Mouse (Mus musculus) embryonic facial prominence, embryonic 14.5 days (tissue): ENCODE measurements at regions not wholly inside any gene's neighbourhood (a gene's known extent, or its start where the extent isn't known, plus 50 kb on each side); places are given as distances from the start of the nearest gene placed in this dataset.

ENCODE experiments used
- ATAC-seq: fragments of 200-750 bp; cut with Nextera tagmentation; 2 replicates; pipeline ENCODE4 v1.8.0; 2017; ENCODE audit warnings: low read depth, moderate number of reproducible peaks, moderate TSS enrichment
- DNase-seq: peaks from one replicate; pipeline ENCODE4 v3.0.0-alpha.2; 2015; ENCODE audit warnings: low spot score
- H3K27ac ChIP-seq: fragments of 300-500 bp; sonication (generic); replicated peaks from 2 replicates; pipeline ENCODE4 v1.5.1; 2014; ENCODE audit warnings: low read depth, mild to moderate bottlenecking, low read length, moderate library complexity
- H3K27me3 ChIP-seq: fragments of 300-500 bp; sonication (generic); replicated peaks from 2 replicates; pipeline ENCODE4 v1.6.1; 2014; ENCODE audit warnings: low read length; ENCODE audit not compliant: control insufficient read depth, insufficient read depth
- H3K36me3 ChIP-seq: fragments of 300-500 bp; sonication (generic); 2 replicates; pipeline ENCODE4 v1.6.1; 2014; ENCODE audit warnings: low read length, mixed read lengths; ENCODE audit not compliant: control insufficient read depth, insufficient read depth
- H3K4me1 ChIP-seq: fragments of 300-500 bp; sonication (generic); 2 replicates; pipeline ENCODE4 v1.6.1; 2014; ENCODE audit warnings: antibody characterized with exemption, low read length; ENCODE audit not compliant: control insufficient read depth, insufficient read depth
- H3K4me2 ChIP-seq: fragments of 300-500 bp; sonication (generic); 2 replicates; pipeline ENCODE4 v1.6.1; 2014; ENCODE audit warnings: low read depth, mild to moderate bottlenecking, low read length, moderate library complexity, mixed read lengths
- H3K4me3 ChIP-seq: fragments of 300-500 bp; sonication (generic); 2 replicates; pipeline ENCODE4 v1.5.1; 2014; ENCODE audit warnings: low read depth, mild to moderate bottlenecking, low read length
- H3K9ac ChIP-seq: fragments of 300-500 bp; sonication (generic); 2 replicates; pipeline ENCODE4 v1.6.1; 2014; ENCODE audit warnings: low read depth, mild to moderate bottlenecking, low read length, moderate library complexity, mixed read lengths
- H3K9me3 ChIP-seq: fragments of 300-500 bp; sonication (generic); 2 replicates; pipeline ENCODE4 v1.6.1; 2016; ENCODE audit warnings: low read length; ENCODE audit not compliant: control insufficient read depth
- WGBS: fragments of 180-500 bp; shearing (Covaris S2); extraction: QIAGEN DNeasy Blood & Tissue Kit; methylation state at CpG from one replicate; pipeline ENCODE4 v1.1.7; 2014; 5-methylcytosine and 5-hydroxymethylcytosine counted together

DNA sequence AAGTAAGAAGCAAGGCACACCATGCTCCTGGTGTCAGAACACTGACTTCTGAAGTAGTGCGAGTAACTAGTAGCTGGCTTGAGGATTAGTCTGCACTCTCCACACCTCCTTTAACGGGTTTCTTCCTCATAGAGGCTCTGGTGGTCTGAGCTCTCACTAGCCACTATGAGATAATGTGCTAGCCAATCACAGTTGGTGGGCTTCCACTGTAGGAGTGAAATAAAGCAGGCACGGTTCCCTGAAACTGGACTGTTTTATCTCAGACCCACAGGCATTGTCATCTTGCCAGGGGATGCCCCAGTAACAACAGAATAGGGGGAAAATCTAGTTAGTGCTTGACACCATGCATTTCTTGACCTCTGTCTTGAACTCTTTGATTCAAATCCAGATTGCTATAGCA is 118.3 kb downstream of the Nfkbiz start:
- Histone ChIP-seq H3K27ac (no peak overlapping the region), H3K9ac (no peak overlapping the region), H3K4me1 (no peaks in the 10 kb centered on the region), H3K9me3 (no peaks in the 10 kb centered on the region), H3K27me3 (no peaks in the 10 kb centered on the region), H3K4me2 (no peak overlapping the region), H3K4me3 (no peak overlapping the region), H3K36me3 (no peaks in the 10 kb centered on the region)
- ATAC-seq (no peak), DNase-seq (no peak)
- 69% methylated on average over 3 of the region's 3 CpGs for WGBS

DNA sequence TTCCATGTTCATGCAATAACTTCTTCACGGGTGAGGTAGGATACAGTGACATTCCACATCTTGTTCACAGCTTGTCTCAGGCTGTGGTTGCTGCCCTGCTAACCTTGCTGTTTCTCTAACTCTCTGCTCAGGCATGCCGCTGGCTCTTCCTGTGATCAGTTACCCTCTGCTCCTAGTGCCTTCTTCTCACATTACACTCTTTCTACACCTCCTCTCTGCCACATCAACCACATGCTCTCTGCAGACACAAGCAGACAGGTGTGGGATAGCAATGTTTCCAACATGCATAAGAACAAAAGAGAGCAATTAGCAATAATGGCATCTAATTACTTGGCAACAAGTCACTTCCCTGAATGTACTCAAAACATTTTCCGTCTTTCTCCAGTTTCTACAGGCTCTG is 128.7 kb downstream of the Nfkbiz start:
- 23% methylated on average over 3 of the region's 3 CpGs for WGBS
- Histone ChIP-seq H3K4me3 (no peak overlapping the region), H3K9me3 (no peaks in the 10 kb centered on the region), H3K9ac (no peak overlapping the region), H3K27ac (no peak overlapping the region), H3K4me2 (no peak overlapping the region), H3K4me1 (no peaks in the 10 kb centered on the region), H3K36me3 (no peaks in the 10 kb centered on the region), H3K27me3 (no peaks in the 10 kb centered on the region)
- DNase-seq (peak; percentile 27), ATAC-seq (peak; percentile 77; the same call in 1 of the 2 replicates)

DNA sequence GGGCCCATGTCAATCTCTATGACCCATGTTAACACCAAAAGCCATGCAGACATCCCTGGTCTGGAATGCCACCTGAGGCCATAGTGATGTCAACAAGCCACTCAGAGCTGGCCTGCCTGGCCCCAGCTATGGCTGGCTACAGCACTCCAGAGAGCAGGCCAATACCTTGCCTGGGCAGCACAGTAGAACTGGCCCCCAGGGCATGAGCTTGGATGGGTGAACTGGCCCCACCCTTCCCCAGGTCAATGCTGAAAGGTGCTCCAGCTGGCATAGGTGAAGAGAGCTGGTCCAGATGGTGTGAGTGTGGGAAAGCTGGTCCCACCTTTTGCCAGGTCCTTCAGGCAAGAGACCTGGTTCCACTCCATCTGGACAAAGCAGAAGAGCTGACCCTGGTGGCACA is 132.2 kb downstream of the Nfkbiz start:
- Histone ChIP-seq H3K4me3 (no peak overlapping the region), H3K4me1 (no peaks in the 10 kb centered on the region), H3K9ac (no peak overlapping the region), H3K27ac (no peak overlapping the region), H3K4me2 (no peak overlapping the region), H3K27me3 (no peaks in the 10 kb centered on the region), H3K36me3 (no peaks in the 10 kb centered on the region), H3K9me3 (no peaks in the 10 kb centered on the region)
- ATAC-seq (no peak), DNase-seq (no peak)

DNA sequence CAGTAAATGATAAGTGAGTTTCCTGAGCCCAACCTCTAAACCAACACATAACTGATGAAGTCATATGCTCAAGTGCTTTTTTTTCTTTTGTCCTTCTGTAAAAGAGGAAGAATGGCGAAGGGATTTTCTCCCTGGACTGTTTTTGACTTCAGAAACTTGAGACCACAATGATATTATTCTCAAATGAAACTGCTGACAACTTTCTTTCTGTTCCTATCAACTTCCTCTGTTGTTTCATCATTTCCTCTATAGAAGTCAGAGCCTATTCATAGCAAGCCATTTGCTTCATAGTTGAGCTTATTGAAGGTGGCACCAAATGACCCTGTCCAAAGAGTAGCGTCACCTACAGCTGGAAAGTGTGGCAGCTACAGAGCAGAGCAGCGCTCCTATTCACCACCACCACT is 140.2 kb downstream of the Nfkbiz start:
- Histone ChIP-seq H3K9ac (no peak overlapping the region), H3K36me3 (no peaks in the 10 kb centered on the region), H3K4me1 (peaks cover 2% of the 10 kb centered on the region; the same call in 1 of the 2 replicates), H3K9me3 (no peaks in the 10 kb centered on the region), H3K4me2 (no peak overlapping the region), H3K27ac (no peak overlapping the region), H3K27me3 (no peaks in the 10 kb centered on the region), H3K4me3 (no peak overlapping the region)
- 72% methylated on average over 3 of the region's 3 CpGs for WGBS
- DNase-seq (no peak), ATAC-seq (no peak)

DNA sequence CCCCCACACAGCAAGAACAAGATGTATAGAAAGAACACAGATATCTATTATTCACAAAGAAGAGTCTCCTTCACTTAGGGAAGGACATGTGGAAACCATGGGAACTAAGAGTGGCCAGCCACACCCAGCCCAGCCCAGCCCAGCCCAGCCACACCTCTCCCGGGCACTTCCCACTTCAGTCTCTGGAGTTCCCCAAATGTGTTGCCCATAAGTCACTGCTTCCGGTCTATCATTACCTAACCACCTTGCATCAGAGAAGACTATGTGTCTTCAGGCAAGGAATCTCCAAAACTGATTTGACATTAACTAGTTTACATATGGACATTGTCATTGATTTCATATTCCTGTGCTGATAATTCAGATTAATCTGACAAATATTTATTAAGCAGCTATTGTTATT is 147.6 kb downstream of the Nfkbiz start:
- whole genome bisulfite sequencing, result 78% methylated on average over 2 of the region's 2 CpGs
- H3K9ac ChIP-seq, result no peak overlapping the region
- DNase-seq (no peak), ATAC-seq (no peak)
- H3K36me3 ChIP-seq, result no peaks in the 10 kb centered on the region
- no peaks in the 10 kb centered on the region for H3K27me3 ChIP-seq
- no peak overlapping the region for H3K27ac ChIP-seq
- H3K9me3 ChIP-seq, result no peaks in the 10 kb centered on the region
- no peaks in the 10 kb centered on the region for H3K4me1 ChIP-seq
- no peak overlapping the region for H3K4me2 ChIP-seq
- no peak overlapping the region for H3K4me3 ChIP-seq

DNA sequence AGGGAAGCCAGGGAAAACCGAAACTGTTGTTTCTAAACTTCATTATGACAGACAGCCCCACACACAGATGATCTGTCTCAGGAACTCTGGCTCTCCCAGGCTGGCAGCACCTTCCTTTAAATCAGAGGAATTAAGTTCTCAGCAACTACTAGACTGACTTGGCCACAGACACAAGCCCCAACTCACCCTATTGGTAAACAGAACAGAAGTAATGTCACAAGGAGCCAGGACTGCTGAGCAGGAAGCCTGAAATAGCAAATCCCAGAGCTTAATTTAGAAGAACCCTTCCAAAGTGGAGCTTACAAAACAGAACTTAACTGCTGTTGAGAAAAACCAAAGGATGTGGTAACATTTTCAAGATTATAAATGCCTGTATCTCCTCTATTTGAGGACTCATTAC is 174.8 kb downstream of the Nfkbiz start:
- H3K27ac ChIP-seq, result no peak overlapping the region
- DNase-seq (peak; percentile 5), ATAC-seq (no peak)
- no peak overlapping the region for H3K4me2 ChIP-seq
- no peaks in the 10 kb centered on the region for H3K4me1 ChIP-seq
- no peaks in the 10 kb centered on the region for H3K36me3 ChIP-seq
- no peak overlapping the region for H3K4me3 ChIP-seq
- no peaks in the 10 kb centered on the region for H3K9me3 ChIP-seq
- no peak overlapping the region for H3K9ac ChIP-seq
- 67% methylated on average over 1 of the region's 1 CpGs for WGBS
- no peaks in the 10 kb centered on the region for H3K27me3 ChIP-seq

DNA sequence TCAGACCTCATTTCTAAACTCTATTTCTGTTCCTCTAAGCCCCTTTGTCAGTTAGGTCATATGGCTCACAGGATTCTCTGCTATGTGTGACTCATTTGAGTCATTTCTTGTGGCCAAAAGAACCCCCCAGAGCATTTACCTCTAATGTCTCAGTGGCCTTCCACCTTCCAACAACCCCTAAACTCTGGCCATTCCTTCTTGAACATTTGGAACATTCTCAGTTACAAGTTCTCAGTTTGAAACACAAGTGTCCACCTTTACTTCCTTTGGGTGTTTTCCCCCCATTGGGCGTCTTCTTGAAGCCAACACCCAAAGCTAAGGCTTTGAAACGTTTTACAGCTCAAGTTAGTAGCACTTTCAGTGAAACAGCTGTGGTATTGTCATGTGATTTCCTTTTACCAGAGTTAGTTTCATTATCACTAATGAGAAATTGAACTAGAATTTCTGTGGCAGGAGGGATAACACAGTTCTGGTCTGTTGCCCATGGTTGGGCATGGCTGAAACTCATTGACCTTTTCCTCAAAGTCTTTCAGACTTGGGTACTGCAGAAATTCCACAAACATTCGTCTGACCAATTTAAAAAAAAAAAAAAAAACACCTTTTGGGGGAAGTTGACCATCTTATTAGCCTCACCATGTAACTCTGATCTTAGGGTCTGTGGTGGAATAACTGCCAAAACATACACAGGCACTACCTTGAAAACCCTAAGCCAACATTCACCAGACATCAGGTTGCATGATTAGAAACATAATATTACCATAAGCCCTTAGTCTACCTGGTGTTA is 201.8 kb downstream of the Nfkbiz start:
- WGBS, result 56% methylated on average over 3 of the region's 3 CpGs
- no peaks in the 10 kb centered on the region for H3K4me1 ChIP-seq
- no peak overlapping the region for H3K4me2 ChIP-seq
- no peak overlapping the region for H3K27ac ChIP-seq
- DNase-seq (no peak), ATAC-seq (no peak)
- H3K27me3 ChIP-seq, result no peaks in the 10 kb centered on the region
- H3K9ac ChIP-seq, result no peak overlapping the region
- H3K9me3 ChIP-seq, result no peaks in the 10 kb centered on the region
- no peak overlapping the region for H3K4me3 ChIP-seq
- no peaks in the 10 kb centered on the region for H3K36me3 ChIP-seq

DNA sequence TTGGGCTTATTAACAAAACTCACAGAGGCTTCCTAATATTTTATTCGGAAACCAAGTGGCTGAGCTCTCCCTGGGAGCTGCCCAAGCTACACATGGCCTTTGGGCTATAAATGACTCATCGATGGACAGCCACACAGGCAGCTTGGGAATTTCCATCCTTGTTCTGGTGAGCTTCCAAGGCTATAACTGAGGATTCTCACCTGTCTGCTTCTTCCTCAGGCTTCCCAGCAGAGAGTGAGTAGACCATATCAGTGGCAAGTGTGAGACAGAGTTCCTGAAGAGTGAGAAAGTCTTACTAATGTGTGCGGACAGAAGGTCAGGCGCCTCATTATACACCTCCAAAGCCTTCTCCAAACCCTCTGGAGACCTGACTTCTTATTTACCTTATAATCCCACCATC is 202.5 kb downstream of the Nfkbiz start:
- no peaks in the 10 kb centered on the region for H3K36me3 ChIP-seq
- DNase-seq (no peak), ATAC-seq (no peak)
- no peak overlapping the region for H3K9ac ChIP-seq
- no peak overlapping the region for H3K27ac ChIP-seq
- H3K4me1 ChIP-seq, result no peaks in the 10 kb centered on the region
- H3K4me2 ChIP-seq, result no peak overlapping the region
- H3K27me3 ChIP-seq, result no peaks in the 10 kb centered on the region
- H3K9me3 ChIP-seq, result no peaks in the 10 kb centered on the region
- H3K4me3 ChIP-seq, result no peak overlapping the region
- 87% methylated on average over 4 of the region's 4 CpGs for WGBS

DNA sequence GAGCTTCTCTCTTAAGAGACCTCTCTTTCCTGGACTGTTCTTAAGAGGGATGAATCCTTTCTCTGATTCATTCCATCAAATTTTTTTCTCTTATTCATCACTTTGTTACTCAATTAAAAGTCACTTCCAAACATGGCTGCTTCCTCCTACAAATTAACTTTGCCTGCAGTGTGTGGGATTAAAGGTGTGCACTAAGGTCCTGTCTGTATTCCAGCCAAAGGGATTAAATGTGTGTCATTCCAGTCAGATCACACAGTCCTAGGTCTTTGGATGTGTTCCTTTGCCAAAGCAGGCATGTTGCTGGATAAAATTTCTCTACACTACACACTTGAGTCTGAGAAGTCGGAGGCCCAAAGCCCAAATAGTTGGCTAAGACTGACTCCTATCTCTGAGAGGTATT is 204.0 kb downstream of the Nfkbiz start:
- Histone ChIP-seq H3K4me1 (no peaks in the 10 kb centered on the region), H3K9me3 (no peaks in the 10 kb centered on the region), H3K4me2 (no peak overlapping the region), H3K36me3 (no peaks in the 10 kb centered on the region), H3K27me3 (no peaks in the 10 kb centered on the region), H3K4me3 (no peak overlapping the region), H3K27ac (no peak overlapping the region), H3K9ac (no peak overlapping the region)
- WGBS, result 80% methylated on average over 1 of the region's 1 CpGs
- ATAC-seq, result no peak
- DNase-seq, result no peak
